Mouse (Mus musculus) c-Kit-positive CD71-positive TER-119-negative erythroid progenitor cells, embryonic 14.5 days (primary cell): ENCODE results near the gene Gm20388.

Experiments used
- DNase-seq: peaks from one replicate; pipeline ENCODE4 v3.0.0-alpha.2; 2013; ENCODE audit warnings: low read depth

Gm20388 gene

GRCm38 (mm10) chr8:122806956-122807538 lies 2896.4 kb downstream of the Gm20388 start:
- no peak for DNase-seq

GRCm38 (mm10) chr8:122807907-122808306 lies 2897.3 kb downstream of the Gm20388 start:
- no peak for DNase-seq

GRCm38 (mm10) chr8:122810376-122810775 lies 2899.7 kb downstream of the Gm20388 start:
- DNase-seq, result no peak

- no peak for DNase-seq
Observed at GRCm38 (mm10) chr8:122811870-122812494, 2901.3 kb downstream of the Gm20388 start.

GRCm38 (mm10) chr8:122812610-122813250 lies 2902.1 kb downstream of the Gm20388 start:
- no peak for DNase-seq

- DNase-seq, result no peak
Observed at GRCm38 (mm10) chr8:122814608-122815007, 2904.0 kb downstream of the Gm20388 start.

- DNase-seq, result no peak
Observed at GRCm38 (mm10) chr8:122816965-122817364, 2906.3 kb downstream of the Gm20388 start.

- DNase-seq, result no peak
Observed at GRCm38 (mm10) chr8:122817724-122818496, 2907.3 kb downstream of the Gm20388 start.

- no peak for DNase-seq
Observed at GRCm38 (mm10) chr8:122819776-122820175, 2909.1 kb downstream of the Gm20388 start.

- DNase-seq, result no peak
Observed at GRCm38 (mm10) chr8:122824571-122824970, 2913.9 kb downstream of the Gm20388 start.

- DNase-seq, result no peak
Observed at GRCm38 (mm10) chr8:122824986-122825385, 2914.3 kb downstream of the Gm20388 start.

- DNase-seq, result no peak
Observed at GRCm38 (mm10) chr8:122825408-122825807, 2914.8 kb downstream of the Gm20388 start.

- no peak for DNase-seq
Observed at GRCm38 (mm10) chr8:122829396-122829795, 2918.8 kb downstream of the Gm20388 start.

GRCm38 (mm10) chr8:122830349-122831061 lies 2919.9 kb downstream of the Gm20388 start:
- peak; percentile 85 for DNase-seq

GRCm38 (mm10) chr8:122834416-122834815 lies 2923.8 kb downstream of the Gm20388 start:
- peak; percentile 32 for DNase-seq

GRCm38 (mm10) chr8:122834971-122835370 lies 2924.3 kb downstream of the Gm20388 start:
- DNase-seq, result peak; percentile 75

- DNase-seq, result no peak
Observed at GRCm38 (mm10) chr8:122836199-122836598, 2925.6 kb downstream of the Gm20388 start.

GRCm38 (mm10) chr8:122836696-122837095 lies 2926.1 kb downstream of the Gm20388 start:
- DNase-seq, result no peak

GRCm38 (mm10) chr8:122844161-122844560 lies 2933.5 kb downstream of the Gm20388 start:
- no peak for DNase-seq

GRCm38 (mm10) chr8:122845662-122846061 lies 2935.0 kb downstream of the Gm20388 start:
- DNase-seq, result no peak

- peak; percentile 58 for DNase-seq
Observed at GRCm38 (mm10) chr8:122847829-122848561, 2937.4 kb downstream of the Gm20388 start, which contains the start of gene Cdh15. Gene Cdh15 (plus strand): TSS chr8:122847966.
